Mouse (Mus musculus) CH12.LX (cell line): ENCODE measurements around the gene Pcna. TPM values are rescaled to one million over a fixed set of nuclear protein-coding genes. Genes with fewer than 3 reads are reported as not detected.

Source experiments
- DNase-seq: peaks from one replicate; pipeline ENCODE4 v3.0.0-alpha.2; 2013; ENCODE audit errors: extremely low read depth
- H3K27ac ChIP-seq: 2 replicates; pipeline ENCODE4 v1.5.1; 2012; ENCODE audit warnings: low read depth, mild to moderate bottlenecking, control low read depth, moderate library complexity; ENCODE audit not compliant: insufficient read depth
- H3K27me3 ChIP-seq: replicated peaks from 2 replicates; pipeline ENCODE3; 2012; ENCODE audit warnings: inconsistent platforms
- H3K36me3 ChIP-seq, 2 experiments: replicated peaks in 1 of 2; 2 replicates each; pipeline versions ENCODE3 to v1.6.1; 2012; ENCODE audit warnings: inconsistent platforms in 1 of 2, low read length in 1 of 2, mild to moderate bottlenecking in 1 of 2, mixed read lengths in 1 of 2, moderate library complexity in 1 of 2; ENCODE audit not compliant: control insufficient read depth in 1 of 2, insufficient read depth in 1 of 2
- H3K4me1 ChIP-seq, 2 experiments: 2 replicates each; pipeline ENCODE4 v1.6.1; 2012; ENCODE audit warnings: inconsistent platforms in 1 of 2, moderate library complexity in 1 of 2; ENCODE audit not compliant: insufficient read depth in 2 of 2, control insufficient read depth in 1 of 2
- H3K4me2 ChIP-seq: 2 replicates; pipeline ENCODE4 v1.6.1; 2012; ENCODE audit warnings: low read depth, mild to moderate bottlenecking, control low read depth; ENCODE audit not compliant: poor library complexity, insufficient read depth, severe bottlenecking
- H3K4me3 ChIP-seq, 3 experiments: fragments of 150-350 bp in 1 of 3; sonication (generic) in 1 of 3; replicated peaks in 1 of 3; 2 replicates each; pipeline versions ENCODE3 to v1.5.1; 2011 to 2012; ENCODE audit warnings: low read depth in 2 of 3, low read length in 2 of 3, mild to moderate bottlenecking in 2 of 3, moderate library complexity in 2 of 3, control low read depth in 1 of 3, improper control_type of control experiment in 1 of 3, inconsistent platforms in 1 of 3, mixed read lengths in 1 of 3; ENCODE audit not compliant: poor library complexity in 1 of 3
- H3K79me2 ChIP-seq: replicated peaks from 2 replicates; pipeline ENCODE4 v1.6.1; 2012; ENCODE audit warnings: mild to moderate bottlenecking, moderate library complexity; ENCODE audit not compliant: control insufficient read depth, poor library complexity, insufficient read depth, severe bottlenecking; ENCODE audit errors: extremely low read depth
- H3K9ac ChIP-seq: 2 replicates; pipeline ENCODE4 v1.6.1; 2012; ENCODE audit warnings: low read depth, mild to moderate bottlenecking, control low read depth, moderate library complexity; ENCODE audit not compliant: insufficient read depth
- H3K9me3 ChIP-seq: replicated peaks from 2 replicates; pipeline ENCODE3; 2012; ENCODE audit warnings: low read length, inconsistent platforms, mixed read lengths
- CHD2 ChIP-seq: IDR thresholded peaks from 2 replicates; pipeline ENCODE4 v1.6.1; 2011; ENCODE audit warnings: low read length, improper control_type of control experiment
- ELF1 ChIP-seq: IDR thresholded peaks from 2 replicates; pipeline ENCODE4 v1.6.1; 2014; ENCODE audit warnings: low read depth, mild to moderate bottlenecking, inconsistent platforms, low read length, improper control_type of control experiment
- EP300 ChIP-seq: IDR thresholded peaks from 2 replicates; pipeline ENCODE4 v1.6.1; 2011; ENCODE audit warnings: low read length, improper control_type of control experiment
- HCFC1 ChIP-seq: IDR thresholded peaks from 2 replicates; pipeline ENCODE4 v1.6.1; 2012; ENCODE audit warnings: low read depth, mild to moderate bottlenecking, inconsistent platforms, low read length, improper control_type of control experiment
- JUN ChIP-seq: IDR thresholded peaks from 2 replicates; pipeline ENCODE4 v1.6.1; 2011; ENCODE audit warnings: low read depth, mild to moderate bottlenecking, low read length, improper control_type of control experiment, moderate library complexity; ENCODE audit not compliant: insufficient read depth
- KAT2A ChIP-seq: IDR thresholded peaks from 2 replicates; pipeline ENCODE4 v1.6.1; 2012; ENCODE audit warnings: low read length, improper control_type of control experiment, inconsistent platforms; ENCODE audit not compliant: insufficient replicate concordance
- MAX ChIP-seq: IDR thresholded peaks from 2 replicates; pipeline ENCODE4 v1.6.1; 2011; ENCODE audit warnings: low read length, improper control_type of control experiment
- MEF2A ChIP-seq: IDR thresholded peaks from 2 replicates; pipeline ENCODE4 v1.6.1; 2014; ENCODE audit warnings: low read depth, mild to moderate bottlenecking, inconsistent platforms, low read length, improper control_type of control experiment, borderline replicate concordance
- MXI1 ChIP-seq: IDR thresholded peaks from 2 replicates; pipeline ENCODE4 v1.6.1; 2011; ENCODE audit warnings: mild to moderate bottlenecking, low read depth, low read length, improper control_type of control experiment
- MYC ChIP-seq: IDR thresholded peaks from 2 replicates; pipeline ENCODE4 v1.6.1; 2011; ENCODE audit warnings: low read depth, mild to moderate bottlenecking, improper control_type of control experiment, low read length
- NRF1 ChIP-seq: IDR thresholded peaks from 2 replicates; pipeline ENCODE4 v1.6.1; 2014; ENCODE audit warnings: low read depth, mild to moderate bottlenecking, inconsistent platforms, low read length, improper control_type of control experiment, moderate library complexity
- POLR2AphosphoS2 ChIP-seq: IDR thresholded peaks from 2 replicates; pipeline ENCODE4 v1.6.1; 2011; ENCODE audit warnings: low read depth, low read length, improper control_type of control experiment
- SIN3A ChIP-seq: IDR thresholded peaks from 2 replicates; pipeline ENCODE4 v1.6.1; 2012; ENCODE audit warnings: low read length, improper control_type of control experiment, inconsistent platforms
- TBP ChIP-seq: conservative IDR thresholded peaks from 2 replicates; pipeline ENCODE4 v1.6.1; 2011; ENCODE audit warnings: low read depth, low read length, improper control_type of control experiment
- TCF12 ChIP-seq: IDR thresholded peaks from 2 replicates; pipeline ENCODE4 v1.6.1; 2014; ENCODE audit warnings: low read depth, mild to moderate bottlenecking, inconsistent platforms, low read length, improper control_type of control experiment
- UBTF ChIP-seq: IDR thresholded peaks from 2 replicates; pipeline ENCODE4 v1.6.1; 2012; ENCODE audit warnings: low read depth, mild to moderate bottlenecking, inconsistent platforms, low read length, improper control_type of control experiment, moderate library complexity
- USF1 ChIP-seq: IDR thresholded peaks from 2 replicates; pipeline ENCODE4 v1.6.1; 2014; ENCODE audit warnings: low read depth, mild to moderate bottlenecking, inconsistent platforms, low read length, improper control_type of control experiment
- USF2 ChIP-seq: conservative IDR thresholded peaks from 2 replicates; pipeline ENCODE4 v1.6.1; 2011; ENCODE audit warnings: low read depth, low read length, improper control_type of control experiment
- dilution Hi-C: fragments of 300-500 bp; cut with MboI; formaldehyde crosslinking; loops from 2 replicates; pipeline ENCODE4 v1.14.3; 2020; ENCODE audit warnings: low sequenced_read_pairs; ENCODE audit not compliant: extremely low pct_unique_long_range_greater_than_20kb, extremely low pct_ligation_motif_present
- in situ Hi-C: fragments of 300-500 bp; cut with MboI; formaldehyde crosslinking; loops from 3 replicates; pipeline ENCODE4 v1.14.3; 2019; ENCODE audit warnings: low sequenced_read_pairs, low pct_ligation_motif_present, low pct_unique_long_range_greater_than_20kb, mixed read lengths
- polyA plus RNA-seq: library from polyadenylated mRNA; unstranded; fragments of >175 nt; gene quantifications from 2 replicates; pipeline ENCODE4 v1.2.1, GENCODE M21; 2012; ENCODE audit warnings: low read depth; ENCODE audit not compliant: insufficient read length
- total RNA-seq, 2 experiments: library from RNA; depleted of rRNA; stranded (reverse); fragments of 300-350 nt in 1 of 2; fragments of >200 nt in 1 of 2; gene quantifications; 2 replicates each; pipeline ENCODE4 v1.2.3; 2012 to 2014

Pcna gene
- total and polyA plus RNA-seq, 3 experiments: 354 to 839 (median 550) TPM

- dilution Hi-C loops: no loop called here
- peak; percentile 98 for TF ChIP-seq MAX
- TF ChIP-seq USF2: 0 out of 2 replicates have a peak, but pooled peaks have one; percentile 19
- no peak for TF ChIP-seq POLR2AphosphoS2
- TF ChIP-seq JUN: no peak
- peak; percentile 38 for TF ChIP-seq USF1
- peak; percentile 100 for TF ChIP-seq SIN3A
- peak; percentile 100 for TF ChIP-seq MXI1
- peak; percentile 88 for TF ChIP-seq MYC
- TF ChIP-seq, all 38 proteins: peak for 6
- H3K9me3 ChIP-seq: no peaks in the 10 kb centered on the region
- peaks cover 8 to 41% of the 10 kb centered on the region in 2 experiments for H3K4me1 ChIP-seq
- H3K36me3 ChIP-seq: no peaks in the 10 kb centered on the region
- in situ Hi-C loops: no loop called here
- H3K9ac ChIP-seq: peak overlapping the region; percentile 26; the same call in 1 of the 2 replicates
- no peaks in the 10 kb centered on the region for H3K27me3 ChIP-seq
- H3K4me2 ChIP-seq: peak overlapping the region; percentile 96
- no peak for DNase-seq
- peaks cover 42% of the 10 kb centered on the region for H3K79me2 ChIP-seq
- peak overlapping the region; percentile 1; the same call in 1 of the 2 replicates for H3K27ac ChIP-seq
- peak overlapping the region; percentile 90 to 99 (median 93) for H3K4me3 ChIP-seq
These were observed 12.1 kb upstream of the Pcna start for GRCm38 (mm10) chr2:132265196-132265595.

GRCm38 (mm10) chr2:132264266-132264710, 11.2 kb upstream of the Pcna start:
- no peaks in the 10 kb centered on the region for H3K9me3 ChIP-seq
- DNase-seq: no peak
- peak; percentile 34; the same call in 1 of the 2 replicates for TF ChIP-seq EP300
- 0 out of 2 replicates have a peak, but pooled peaks have one; percentile 10 for TF ChIP-seq MEF2A
- peak; percentile 81; the same call in 1 of the 2 replicates for TF ChIP-seq SIN3A
- 0 out of 2 replicates have a peak, but pooled peaks have one; percentile 34 for TF ChIP-seq TBP
- 0 out of 2 replicates have a peak, but pooled peaks have one; percentile 38 for TF ChIP-seq UBTF
- 0 out of 2 replicates have a peak, but pooled peaks have one; percentile 20 for TF ChIP-seq TCF12
- TF ChIP-seq MYC: peak; percentile 12; the same call in 1 of the 2 replicates
- no peak for TF ChIP-seq KAT2A
- TF ChIP-seq ELF1: 0 out of 2 replicates have a peak, but pooled peaks have one; percentile 30
- TF ChIP-seq NRF1: no peak
- peak; percentile 48; the same call in 1 of the 2 replicates for TF ChIP-seq CHD2
- TF ChIP-seq HCFC1: no peak
- peak overlapping the region; percentile 90 to 99 (median 93) for H3K4me3 ChIP-seq
- peak overlapping the region; percentile 96 for H3K4me2 ChIP-seq
- peaks cover 33% of the 10 kb centered on the region for H3K79me2 ChIP-seq
- H3K27me3 ChIP-seq: no peaks in the 10 kb centered on the region
- H3K4me1 ChIP-seq: peaks cover 4 to 31% of the 10 kb centered on the region in 2 experiments
- dilution Hi-C loops: no loop called here
- H3K27ac ChIP-seq: peak overlapping the region; percentile 20; the same call in 1 of the 2 replicates
- H3K9ac ChIP-seq: peak overlapping the region; percentile 64; the same call in 1 of the 2 replicates
- no peaks in the 10 kb centered on the region for H3K36me3 ChIP-seq
- in situ Hi-C loops: loop anchor here (5.0 kb wide), 1 partner anchor 38 kb away; no protein-coding TSS in a partner anchor
